Mouse (Mus musculus) embryonic fibroblast, embryonic 13.5 days (primary cell): ENCODE data around the gene Gtf3c1.

ENCODE experiments used
- CTCF ChIP-seq: IDR thresholded peaks from 2 replicates; pipeline ENCODE4 v1.5.1; 2011; ENCODE audit warnings: mild to moderate bottlenecking, control low read depth, low read length, moderate library complexity, borderline replicate concordance; ENCODE audit not compliant: insufficient read depth
- POLR2A ChIP-seq: IDR thresholded peaks from 2 replicates; pipeline ENCODE4 v1.6.1; 2011; ENCODE audit warnings: low read depth, mild to moderate bottlenecking, control low read depth, low read length, moderate library complexity

DNA sequence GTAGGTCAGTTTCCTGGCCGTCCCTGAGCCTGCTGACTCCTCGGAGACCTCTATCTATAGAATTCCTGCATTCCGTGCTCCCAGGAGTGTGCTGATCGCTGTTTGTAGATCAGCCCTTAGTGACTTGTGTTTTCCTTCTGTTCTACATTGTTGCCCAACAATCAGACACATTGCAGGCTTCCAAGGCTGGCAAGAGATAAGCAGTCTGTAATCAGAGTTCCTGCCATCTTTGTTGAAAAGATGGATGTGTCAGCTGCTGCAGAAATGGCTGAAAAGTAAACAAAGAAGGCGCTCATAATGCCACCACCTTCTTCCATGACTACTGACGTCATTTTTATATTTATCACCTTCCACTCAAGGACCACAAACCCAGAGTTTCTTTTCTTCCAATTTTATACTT lies 49.2 kb upstream of the Gtf3c1 start:
- TF ChIP-seq CTCF (no peak), POLR2A (no peak)
